19 mouse cellular contexts compared by ENCODE assay signal in genomic region chr11:69101604-69102402, GRCm38 (mm10). TPM values are rescaled to one million over a fixed set of nuclear protein-coding genes. Genes with fewer than 3 reads are reported as not detected.
DNase-seq lines count a peak whose midpoint lies in the region; ATAC-seq and TF ChIP-seq lines count a peak whose summit lies in the region.
"Had no signal": no experiment of that assay in that cellular context is flagged by ENCODE, and none has a peak within 500 bp of the region (broad histone marks: within the 10 kb centered on the region; RNA-seq: fewer than 3 reads in every experiment).

No protein-coding gene starts in this region.

- TF ChIP-seq CTCF in gastrocnemius, adult 2 months (IDR thresholded peaks at IDR 0.05): no peak
- TF ChIP-seq CTCF in liver, postnatal 0 days (IDR thresholded peaks at IDR 0.05; ENCODE audit: low read depth): no peak

- H3K27me3 ChIP-seq in liver, postnatal 0 days (ENCODE audit: insufficient read depth, low read length): no peaks in the 10 kb centered on the region
- no peaks in the 10 kb centered on the region for H3K27me3 ChIP-seq in liver, embryonic 11.5 days (replicated peaks; ENCODE audit: control insufficient read depth, insufficient read depth, low read length)
- H3K27me3 ChIP-seq: embryonic facial prominence, embryonic 13.5 days; limb, embryonic 13.5 days; liver, embryonic 15.5 days; neural tube, embryonic 13.5 days had no signal

- no peak overlapping the region for H3K4me2 ChIP-seq in liver, postnatal 0 days (ENCODE audit: low read depth, low read length)
- no peak overlapping the region for H3K4me2 ChIP-seq in liver, embryonic 11.5 days
- H3K4me2 ChIP-seq: embryonic facial prominence, embryonic 13.5 days; limb, embryonic 13.5 days; liver, embryonic 15.5 days had no signal

- H3K9me3 ChIP-seq in liver, postnatal 0 days (ENCODE audit: low read length): no peaks in the 10 kb centered on the region
- no peaks in the 10 kb centered on the region for H3K9me3 ChIP-seq in liver, embryonic 11.5 days (ENCODE audit: control insufficient read depth, low read length)
- H3K9me3 ChIP-seq: embryonic facial prominence, embryonic 13.5 days; limb, embryonic 13.5 days; liver, embryonic 15.5 days; midbrain, embryonic 10.5 days; neural tube, embryonic 13.5 days had no signal

- peaks cover 67% of the 10 kb centered on the region for H3K36me3 ChIP-seq in liver, postnatal 0 days (replicated peaks; ENCODE audit: insufficient read depth, low read length)
- H3K36me3 ChIP-seq in liver, embryonic 11.5 days (ENCODE audit: control insufficient read depth, insufficient read depth, low read length): peaks cover 24% of the 10 kb centered on the region

- peak; percentile 23 for DNase-seq in gastrocnemius, adult 2 months
- DNase-seq in gastrocnemius, postnatal 36 days: no peak
- DNase-seq in liver, postnatal 0 days: peak; percentile 11
- no peak for DNase-seq in liver, embryonic 11.5 days (ENCODE audit: low spot score)
- DNase-seq in CD4-positive helper T cell, adult 2 months (ENCODE audit: low read depth, low spot score): peak; percentile 9
- peak; percentile 67 for DNase-seq in cerebellum, adult 9-11 months
- no peak for DNase-seq in T-cell, adult 2 months (ENCODE audit: low spot score)
- DNase-seq: kidney, postnatal 14 days; thymus, adult 2 months had no signal

- TF ChIP-seq EP300 in liver, postnatal 0 days (IDR thresholded peaks at IDR 0.05; ENCODE audit: low read depth): no peak

- H3K27ac ChIP-seq in gastrocnemius, adult 2 months: peak overlapping the region; percentile 100; the same call in 1 of the 2 replicates
- no peak overlapping the region for H3K27ac ChIP-seq in liver, postnatal 0 days (ENCODE audit: low read depth)
- H3K27ac ChIP-seq in liver, embryonic 11.5 days (ENCODE audit: low read depth, low read length): no peak overlapping the region
- H3K27ac ChIP-seq: embryonic facial prominence, embryonic 13.5 days; limb, embryonic 13.5 days; liver, embryonic 15.5 days; midbrain, embryonic 10.5 days; neural tube, embryonic 13.5 days had no signal

- no peak overlapping the region for H3K9ac ChIP-seq in liver, postnatal 0 days (replicated peaks)
- H3K9ac ChIP-seq in liver, embryonic 11.5 days (ENCODE audit: low read depth, low read length): no peak overlapping the region
- H3K9ac ChIP-seq: embryonic facial prominence, embryonic 13.5 days; liver, embryonic 15.5 days; neural tube, embryonic 13.5 days had no signal

- H3K4me3 ChIP-seq in gastrocnemius, adult 2 months: peak overlapping the region; percentile 23; the same call in 1 of the 2 replicates
- no peak overlapping the region for H3K4me3 ChIP-seq in liver, postnatal 0 days (ENCODE audit: low read depth, low read length)
- H3K4me3 ChIP-seq in liver, embryonic 11.5 days (ENCODE audit: low read depth, low read length): no peak overlapping the region
- H3K4me3 ChIP-seq: embryonic facial prominence, embryonic 13.5 days; limb, embryonic 13.5 days; liver, embryonic 15.5 days; neural tube, embryonic 13.5 days had no signal

- 86% methylated on average over 20 of the region's 21 CpGs for WGBS in liver, postnatal 0 days (ENCODE audit: insufficient replicate concordance)
- 88% methylated on average over 21 of the region's 21 CpGs for WGBS in liver, embryonic 11.5 days

- H3K4me1 ChIP-seq in liver, postnatal 0 days (ENCODE audit: insufficient read depth): peaks cover 29% of the 10 kb centered on the region
- peaks cover 35% of the 10 kb centered on the region for H3K4me1 ChIP-seq in liver, embryonic 11.5 days (replicated peaks; ENCODE audit: control insufficient read depth, insufficient read depth, low read length)

- ATAC-seq in liver, postnatal 0 days: no peak
- ATAC-seq in liver, embryonic 11.5 days (replicated peaks; ENCODE audit: low FRiP score): no peak
- ATAC-seq: forebrain, embryonic 16.5 days; hindbrain, embryonic 16.5 days; intestine, postnatal 0 days had no signal

- intact Hi-C loops in gastrocnemius, adult 2 months (cut with DNase I): loop anchor here (10.0 kb wide), 1 partner anchor 813 kb away; the partner anchor contains the start of gene Gps2
- intact Hi-C loops in gastrocnemius, postnatal 36 days (cut with DNase I): no loop called here

RNA-seq across cellular contexts. Expression of gene Per1, which starts 6.8 kb away (rescaled TPM):
- total RNA-seq in gastrocnemius, adult 2 months (2021): 10 to 100 TPM; 68.2 to 76.8 TPM
- total RNA-seq in gastrocnemius, postnatal 36 days (2021): 10 to 100 TPM; 60.9 to 89.0 TPM
- 3.0 and 8.2 TPM in 2 replicates for polyA plus RNA-seq in liver, postnatal 0 days (2015; fragmentation: Nextera tagmentation; extraction: Ambion mirVana)
- polyA plus RNA-seq in liver, embryonic 11.5 days (2014; fragmentation: Nextera tagmentation; extraction: Ambion mirVana): 6.2 and 6.6 TPM in 2 replicates

RNA-seq across cellular contexts. Expression of gene Vamp2, which starts 13.5 kb away (rescaled TPM):
- total RNA-seq in gastrocnemius, adult 2 months (2021): 10 to 100 TPM; 38.0 to 42.7 TPM
- total RNA-seq in gastrocnemius, postnatal 36 days (2021): 10 to 100 TPM; 26.7 to 38.1 TPM
- polyA plus RNA-seq in liver, postnatal 0 days (2015; fragmentation: Nextera tagmentation; extraction: Ambion mirVana): 13.6 and 14.2 TPM in 2 replicates
- 47.2 and 56.0 TPM in 2 replicates for polyA plus RNA-seq in liver, embryonic 11.5 days (2014; fragmentation: Nextera tagmentation; extraction: Ambion mirVana)

RNA-seq across cellular contexts. Expression of gene Hes7, which starts 18.4 kb away (rescaled TPM):
- not detected for total RNA-seq in gastrocnemius, adult 2 months (2021)
- not detected for total RNA-seq in gastrocnemius, postnatal 36 days (2021)
- polyA plus RNA-seq in liver, postnatal 0 days (2015; fragmentation: Nextera tagmentation; extraction: Ambion mirVana): 0.07 and 0.15 TPM in 2 replicates
- polyA plus RNA-seq in liver, embryonic 11.5 days (2014; fragmentation: Nextera tagmentation; extraction: Ambion mirVana): 0.55 and 0.59 TPM in 2 replicates

RNA-seq across cellular contexts. Expression of gene 9130213A22Rik, which starts 20.6 kb away (rescaled TPM):
- total RNA-seq in gastrocnemius, adult 2 months (2021): under 1 TPM in 1 of 2 experiments, not detected in 1; 0.20 TPM
- total RNA-seq in gastrocnemius, postnatal 36 days (2021): not detected
- polyA plus RNA-seq in liver, postnatal 0 days (2015; fragmentation: Nextera tagmentation; extraction: Ambion mirVana): 0.06 and 0.07 TPM in 2 replicates
- polyA plus RNA-seq in liver, embryonic 11.5 days (2014; fragmentation: Nextera tagmentation; extraction: Ambion mirVana): 0.10 and 0.22 TPM in 2 replicates

RNA-seq across cellular contexts. Expression of gene Aloxe3, which starts 23.9 kb away (rescaled TPM):
- total RNA-seq in gastrocnemius, adult 2 months (2021): not detected
- not detected for total RNA-seq in gastrocnemius, postnatal 36 days (2021)
- 0.14 and 0.18 TPM in 2 replicates for polyA plus RNA-seq in liver, postnatal 0 days (2015; fragmentation: Nextera tagmentation; extraction: Ambion mirVana)
- 0.48 TPM in 1 of 2 replicates, not detected in the other for polyA plus RNA-seq in liver, embryonic 11.5 days (2014; fragmentation: Nextera tagmentation; extraction: Ambion mirVana)
- total RNA-seq: heart, adult 8-10 months had no signal
- polyA plus RNA-seq: heart, postnatal 0 days; liver, embryonic 15.5 days had no signal

Comparison
In these comparisons a context has a peak if more than half of its experiments do, and no peak if none do; other contexts are left out.
1. DNase-seq: peak in gastrocnemius, adult 2 months (single experiment), liver, postnatal 0 days (single experiment), CD4-positive helper T cell, adult 2 months (single experiment) and cerebellum, adult 9-11 months (single experiment); none in gastrocnemius, postnatal 36 days (0 of 2), liver, embryonic 11.5 days (single experiment) and T-cell, adult 2 months (single experiment).